Mouse (Mus musculus) MEL (cell line): ENCODE measurements around the gene Gpr137.

Experiments used
- CHD1 ChIP-seq: IDR thresholded peaks from 2 replicates; pipeline ENCODE4 v1.6.1; 2012; ENCODE audit warnings: low read depth, mild to moderate bottlenecking, inconsistent platforms, low read length, improper control_type of control experiment
- CTCF ChIP-seq, 3 experiments: IDR thresholded peaks in 2 of 3; conservative IDR thresholded peaks in 1 of 3; 2 replicates each; pipeline ENCODE4 v1.5.1; 2011 to 2012; ENCODE audit warnings: low read length in 3 of 3, low read depth in 2 of 3, mild to moderate bottlenecking in 2 of 3, improper control_type of control experiment in 1 of 3, inconsistent platforms in 1 of 3, mixed read lengths in 1 of 3, moderate library complexity in 1 of 3; ENCODE audit not compliant: control insufficient read depth in 1 of 3, insufficient read depth in 1 of 3, poor library complexity in 1 of 3, severe bottlenecking in 1 of 3
- ELF1 ChIP-seq: IDR thresholded peaks from 2 replicates; pipeline ENCODE4 v1.6.1; 2014; ENCODE audit warnings: low read depth, mild to moderate bottlenecking, inconsistent platforms, low read length, improper control_type of control experiment, moderate library complexity
- EP300 ChIP-seq, 2 experiments: IDR thresholded peaks; 2 replicates each; pipeline ENCODE4 v1.6.1; 2011; ENCODE audit warnings: improper control_type of control experiment in 2 of 2, low read length in 2 of 2, low read depth in 1 of 2, mild to moderate bottlenecking in 1 of 2
- GATA1 ChIP-seq: IDR thresholded peaks from 2 replicates; pipeline ENCODE4 v1.6.1; 2011; ENCODE audit warnings: low read depth, low read length, improper control_type of control experiment
- MAFK ChIP-seq: IDR thresholded peaks from 2 replicates; pipeline ENCODE4 v1.6.1; 2011; ENCODE audit warnings: low read depth, mild to moderate bottlenecking, low read length, improper control_type of control experiment, borderline replicate concordance
- MAZ ChIP-seq: IDR thresholded peaks from 2 replicates; pipeline ENCODE4 v1.6.1; 2012; ENCODE audit warnings: low read depth, mild to moderate bottlenecking, inconsistent platforms, low read length, improper control_type of control experiment
- NRF1 ChIP-seq: IDR thresholded peaks from 2 replicates; pipeline ENCODE4 v1.6.1; 2014; ENCODE audit warnings: low read depth, mild to moderate bottlenecking, inconsistent platforms, low read length, improper control_type of control experiment, moderate library complexity; ENCODE audit not compliant: poor library complexity, insufficient read depth, severe bottlenecking
- POLR2A ChIP-seq, 2 experiments: IDR thresholded peaks; 2 replicates each; pipeline ENCODE4 v1.6.1; 2011 to 2012; ENCODE audit warnings: low read length in 2 of 2, mild to moderate bottlenecking in 2 of 2, control low read depth in 1 of 2, improper control_type of control experiment in 1 of 2, low read depth in 1 of 2, moderate library complexity in 1 of 2; ENCODE audit not compliant: control insufficient read depth in 1 of 2, insufficient read depth in 1 of 2, poor library complexity in 1 of 2
- SMC3 ChIP-seq: IDR thresholded peaks from 2 replicates; pipeline ENCODE4 v1.6.1; 2011; ENCODE audit warnings: low read depth, low read length, improper control_type of control experiment
- TBP ChIP-seq: IDR thresholded peaks from 2 replicates; pipeline ENCODE4 v1.8.0; 2011; ENCODE audit warnings: low read depth, low read length, improper control_type of control experiment
- USF1 ChIP-seq: IDR thresholded peaks from 2 replicates; pipeline ENCODE4 v1.6.1; 2014; ENCODE audit warnings: low read depth, mild to moderate bottlenecking, inconsistent platforms, low read length, improper control_type of control experiment, moderate library complexity
- ZKSCAN1 ChIP-seq: IDR thresholded peaks from 2 replicates; pipeline ENCODE4 v1.6.1; 2012; ENCODE audit warnings: low read depth, mild to moderate bottlenecking, inconsistent platforms, low read length, improper control_type of control experiment, moderate library complexity

DNA sequence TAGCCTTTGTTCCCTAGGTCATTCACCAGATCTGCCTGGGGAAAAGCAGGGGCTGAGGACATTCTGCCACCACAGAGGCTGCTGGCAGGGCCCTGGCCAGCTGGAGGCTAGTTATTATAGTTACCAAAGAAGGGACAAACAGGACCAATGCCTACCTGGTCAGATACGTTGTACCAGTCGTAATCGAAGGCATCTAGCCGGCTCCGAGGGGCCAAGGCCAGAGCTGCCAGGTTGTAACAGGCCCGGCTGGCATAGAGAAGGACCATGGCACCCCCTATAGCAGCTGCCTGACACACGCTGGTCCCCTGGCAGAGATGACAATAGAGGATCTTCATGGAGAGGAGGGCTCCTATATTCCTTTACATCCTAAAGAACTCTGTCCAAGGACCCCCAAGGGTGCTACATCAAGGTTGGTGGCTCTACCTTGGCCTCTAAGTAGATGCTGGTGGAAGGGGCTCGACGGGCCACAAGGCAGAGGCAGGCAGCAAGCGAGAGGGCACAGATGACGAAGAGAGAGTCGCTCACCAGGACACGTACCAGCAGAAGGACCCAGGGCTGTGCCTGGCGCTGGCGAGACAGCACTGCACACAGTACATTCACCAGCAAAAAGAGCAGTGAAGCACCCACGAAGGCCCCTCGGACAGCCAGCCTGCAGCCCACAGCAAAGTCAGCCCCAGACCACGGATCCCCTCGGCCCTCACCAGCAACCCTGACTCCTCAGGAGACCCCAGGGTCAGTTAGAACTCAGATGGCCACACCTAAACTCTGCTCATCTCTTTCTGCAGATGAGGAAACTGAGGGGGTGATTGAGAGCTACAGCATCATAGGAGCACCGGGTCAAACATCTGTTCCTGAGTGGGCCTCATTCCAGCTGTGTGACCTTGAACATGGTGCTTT lies 2.9 kb downstream of the Gpr137 start:
- no peak for TF ChIP-seq CHD1
- no peak for TF ChIP-seq MAFK
- TF ChIP-seq POLR2A (IDR thresholded peaks at IDR 0.05; ENCODE audit: control insufficient read depth in 1 of 2, insufficient read depth in 1 of 2, low read depth in 1 of 2, low read length in 2 of 2, poor library complexity in 1 of 2) = no peak
- no peak for TF ChIP-seq CTCF (IDR thresholded peaks at IDR 0.05 in 2 of 3, conservative IDR thresholded peaks at IDR 0.05 in 1 of 3; ENCODE audit: control insufficient read depth in 1 of 3, insufficient read depth in 1 of 3, low read depth in 2 of 3, low read length in 3 of 3, poor library complexity in 1 of 3, severe bottlenecking in 1 of 3)
- no peak for TF ChIP-seq MAZ
- no peak for TF ChIP-seq NRF1
- TF ChIP-seq USF1 = no peak
- no peak for TF ChIP-seq ZKSCAN1
- TF ChIP-seq TBP = no peak
- TF ChIP-seq EP300 (IDR thresholded peaks at IDR 0.05; ENCODE audit: low read depth in 1 of 2, low read length in 2 of 2) = no peak
- no peak for TF ChIP-seq SMC3
- no peak for TF ChIP-seq ELF1
- TF ChIP-seq GATA1 = no peak
